Mouse (Mus musculus) kidney, adult 8-10 months (tissue): ENCODE measurements around the gene Sptb.

Source experiments
- DNase-seq, 2 experiments: peaks; one replicate each; pipeline ENCODE4 v3.0.0; 2022

The Sptb gene

DNA sequence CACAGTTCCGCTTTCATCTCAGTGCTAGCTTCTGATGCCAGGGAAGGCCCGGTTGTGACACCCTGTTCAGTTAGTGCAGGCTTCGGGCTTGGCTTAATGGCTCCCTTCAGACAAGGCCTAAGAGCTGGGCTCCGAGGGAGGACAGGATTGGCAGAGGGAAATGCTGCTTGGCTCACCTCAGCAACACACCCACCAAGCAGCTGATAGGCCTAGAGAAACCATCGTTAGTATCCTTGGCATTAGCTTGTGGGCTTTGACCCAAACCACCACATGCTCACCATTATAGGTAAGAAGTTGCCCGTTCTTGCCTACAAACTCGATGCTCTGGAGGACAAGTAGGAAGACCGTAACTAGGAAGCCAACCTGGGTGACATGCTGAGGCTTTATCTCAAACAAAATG is 38.3 kb downstream of the Sptb start:
- no peak for DNase-seq

DNA sequence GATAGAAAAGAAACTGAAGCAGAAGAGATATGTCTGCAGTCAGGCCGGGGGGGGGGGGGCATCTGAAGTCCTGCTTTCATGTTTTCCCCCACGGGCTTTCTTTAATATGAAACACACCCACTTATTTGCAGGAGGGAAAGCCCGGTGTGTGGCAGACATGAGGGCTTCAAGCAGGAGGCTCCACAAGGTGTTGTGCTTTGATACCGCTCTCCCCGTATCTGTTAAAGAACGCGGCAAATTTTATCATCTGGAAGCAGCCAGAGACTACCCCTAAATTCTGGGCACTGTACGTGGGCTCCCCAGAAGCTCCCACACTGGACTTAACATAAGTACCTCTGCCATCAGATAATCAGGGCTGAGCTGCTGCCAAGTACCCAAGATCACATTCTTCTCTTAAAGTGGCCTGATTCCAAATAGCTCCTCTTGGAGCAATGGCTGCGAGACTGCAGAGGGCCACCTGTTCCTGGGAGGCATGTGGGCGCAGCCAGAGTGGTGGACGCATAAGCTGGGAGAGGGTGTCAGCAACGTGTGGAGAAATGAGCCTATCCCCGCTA is 39.7 kb downstream of the Sptb start:
- no peak for DNase-seq

DNA sequence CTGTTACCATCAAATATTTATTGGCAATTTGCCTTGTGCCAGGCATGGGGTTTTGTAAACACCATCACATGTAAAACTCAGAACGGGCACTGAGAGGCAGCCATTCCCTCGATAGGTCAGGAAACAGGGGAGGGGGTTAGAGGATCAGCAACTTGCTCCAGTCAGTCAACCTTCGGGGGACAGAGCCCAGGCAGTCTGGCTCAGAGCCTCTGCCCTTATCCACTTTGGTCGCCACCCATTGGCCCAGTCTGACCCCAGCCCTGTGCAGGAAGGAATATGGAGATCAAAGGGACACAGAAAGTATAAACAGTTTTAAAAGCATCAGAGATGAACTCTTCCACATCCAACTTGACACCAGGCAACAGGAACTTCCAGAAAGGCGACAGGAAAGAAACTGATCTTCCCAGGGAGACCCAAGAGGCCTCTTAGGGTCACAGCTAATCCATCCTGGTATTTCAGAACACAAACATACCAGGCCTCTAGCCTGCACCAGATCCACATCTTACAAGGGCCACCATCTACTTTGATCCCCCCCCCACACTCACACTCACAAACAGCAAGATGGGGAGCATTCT is 40.3 kb downstream of the Sptb start:
- DNase-seq = no peak

DNA sequence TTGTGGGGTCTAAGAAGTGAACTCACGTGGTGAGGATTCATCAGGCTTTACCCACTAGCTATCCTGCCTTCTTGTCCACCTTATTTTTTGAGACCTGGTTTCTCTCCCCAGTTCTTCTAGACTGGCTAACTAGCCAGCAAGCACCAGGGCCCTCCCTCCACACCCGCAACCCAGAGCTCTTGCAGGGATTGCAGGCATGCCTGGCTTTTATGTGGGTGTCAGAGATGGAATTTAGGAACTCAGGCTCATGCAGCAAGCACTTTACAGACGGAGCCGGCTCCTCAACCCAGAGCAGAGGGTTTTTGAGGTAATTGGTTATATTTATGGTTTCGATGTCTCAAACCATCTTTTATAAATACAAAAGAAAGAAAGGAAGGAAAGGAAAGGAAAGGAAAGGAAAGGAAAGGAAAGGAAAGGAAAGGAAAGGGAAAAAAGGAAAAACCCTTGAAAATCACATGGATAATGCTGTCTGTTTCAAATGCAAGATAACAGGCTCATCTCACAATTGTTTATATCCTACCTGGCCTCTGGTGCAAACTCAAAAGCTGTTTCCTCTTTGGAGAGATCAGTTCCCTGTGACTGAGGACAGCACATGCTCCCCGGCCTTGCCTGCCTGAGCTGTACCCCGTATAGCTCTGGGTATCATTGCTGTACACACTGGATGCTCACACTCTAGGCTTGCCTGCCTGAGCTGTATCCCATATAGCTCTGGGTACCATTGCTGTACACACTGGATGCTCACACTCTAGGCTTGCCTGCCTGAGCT is 41.5 kb downstream of the Sptb start:
- no peak for DNase-seq

DNA sequence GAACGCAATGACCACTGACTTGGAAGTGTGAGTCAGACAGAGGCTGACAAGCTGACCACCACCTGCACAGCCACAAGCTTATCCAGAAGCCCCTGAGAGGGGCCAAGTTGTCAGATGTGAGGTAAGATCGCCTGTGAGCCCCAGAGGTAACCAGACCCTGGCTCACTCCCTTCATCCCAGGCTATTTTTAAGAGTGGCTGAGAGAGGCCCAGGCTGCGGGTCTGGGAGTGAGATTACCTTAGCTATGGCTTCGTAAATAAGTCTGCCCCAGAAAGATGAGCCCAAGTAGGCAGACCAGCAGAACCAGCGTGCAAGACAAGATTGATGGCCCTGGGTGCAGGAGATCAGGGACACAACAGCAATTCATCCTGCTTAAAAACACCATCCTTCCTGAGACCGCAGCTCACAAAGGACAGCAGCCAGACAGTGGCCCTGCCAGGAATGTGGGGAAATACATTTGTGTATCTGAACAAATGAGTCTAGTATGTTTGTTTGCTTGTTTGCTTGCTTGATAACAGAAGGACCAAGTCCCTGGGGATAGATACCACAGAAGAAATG is 58.5 kb downstream of the Sptb start:
- DNase-seq = no peak

DNA sequence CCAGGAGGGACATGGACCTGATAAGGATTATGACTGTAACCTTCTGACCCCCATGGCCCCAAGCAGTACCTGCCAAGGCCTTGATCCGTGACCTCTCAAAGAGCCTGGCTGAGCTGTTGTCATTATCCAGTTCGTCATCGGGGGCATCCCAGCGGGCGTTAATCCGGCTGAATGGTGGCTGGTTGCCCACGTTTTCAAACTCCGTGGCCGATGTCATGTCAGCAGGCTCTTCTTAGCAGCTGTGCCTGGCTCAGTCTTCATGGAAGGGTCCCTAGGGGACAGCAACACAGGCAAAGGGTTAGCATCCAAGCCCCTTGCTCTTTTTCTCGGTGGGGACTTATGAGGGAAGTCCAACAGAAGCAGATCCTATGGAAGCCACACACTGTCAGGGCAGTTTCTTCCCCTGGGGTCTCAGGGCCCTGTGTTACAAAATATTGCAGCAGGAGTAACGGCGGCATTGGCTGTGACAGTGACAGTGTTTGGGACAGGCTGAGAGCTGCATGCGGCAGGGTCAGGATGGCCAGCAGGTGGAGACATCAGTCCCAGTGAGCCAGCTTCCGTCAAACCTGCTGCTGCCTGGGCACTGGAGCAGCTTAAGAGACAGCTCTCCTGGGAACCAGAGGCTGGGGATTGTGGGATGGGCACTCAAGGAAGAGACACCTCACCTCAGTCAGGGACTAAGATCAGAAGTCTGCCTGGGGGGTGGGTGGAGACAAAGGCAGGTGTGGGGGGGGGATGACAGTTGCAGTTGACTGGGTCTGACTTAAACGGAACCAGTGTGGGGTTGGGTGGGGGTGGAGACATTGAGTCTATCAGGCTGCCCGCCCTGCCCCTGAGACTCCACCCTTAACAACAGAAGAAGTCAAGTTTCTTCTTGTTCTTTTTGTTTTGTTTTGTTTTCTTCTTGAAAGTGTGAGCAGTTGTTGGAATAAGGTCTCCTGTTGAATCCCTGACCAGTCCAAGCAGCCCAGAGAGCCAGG is 60.3 kb downstream of the Sptb start:
- DNase-seq = peak; percentile 46 to 60

DNA sequence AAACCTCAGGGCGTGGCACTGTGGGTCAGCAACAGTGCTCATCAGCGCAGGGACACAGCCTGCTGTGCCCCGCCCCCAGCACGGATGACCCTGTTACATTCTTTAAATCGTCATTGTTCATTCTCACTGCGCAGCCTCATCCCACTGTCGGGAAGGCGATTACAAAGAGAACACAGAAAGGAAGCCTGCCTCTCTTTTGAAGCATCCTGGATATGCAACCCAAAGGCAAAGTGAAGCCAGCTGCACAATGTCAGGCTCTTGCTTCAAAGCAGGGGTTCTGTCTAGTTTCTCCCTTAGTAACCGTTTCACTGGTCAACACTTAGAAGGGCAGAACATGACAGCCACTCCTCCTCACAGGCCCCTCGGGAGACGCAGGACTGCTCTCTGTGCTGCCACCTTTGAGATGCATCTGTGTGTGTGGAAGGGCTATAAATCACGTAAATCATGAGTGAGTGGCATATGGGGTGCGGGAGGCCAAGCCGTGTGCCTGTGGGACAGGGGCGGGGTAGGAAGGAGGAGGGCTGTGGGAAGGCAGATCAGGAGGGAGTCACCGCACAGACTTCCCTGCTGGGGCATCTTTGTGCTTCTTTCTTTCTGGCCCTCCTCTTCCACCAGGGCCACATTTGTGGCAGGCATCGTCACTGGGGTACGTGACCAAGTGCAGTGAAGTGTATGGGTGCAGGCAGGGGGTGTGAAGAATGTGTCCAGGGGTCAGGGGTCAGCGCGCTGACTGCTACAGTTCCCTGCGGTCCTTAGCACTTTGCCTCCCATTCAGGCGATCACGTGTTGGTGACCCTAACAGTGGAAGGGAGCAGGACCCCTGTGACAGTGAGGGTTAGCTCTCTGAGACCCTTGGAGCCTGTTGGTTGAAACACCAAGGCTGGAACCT is 64.9 kb downstream of the Sptb start:
- no peak for DNase-seq

DNA sequence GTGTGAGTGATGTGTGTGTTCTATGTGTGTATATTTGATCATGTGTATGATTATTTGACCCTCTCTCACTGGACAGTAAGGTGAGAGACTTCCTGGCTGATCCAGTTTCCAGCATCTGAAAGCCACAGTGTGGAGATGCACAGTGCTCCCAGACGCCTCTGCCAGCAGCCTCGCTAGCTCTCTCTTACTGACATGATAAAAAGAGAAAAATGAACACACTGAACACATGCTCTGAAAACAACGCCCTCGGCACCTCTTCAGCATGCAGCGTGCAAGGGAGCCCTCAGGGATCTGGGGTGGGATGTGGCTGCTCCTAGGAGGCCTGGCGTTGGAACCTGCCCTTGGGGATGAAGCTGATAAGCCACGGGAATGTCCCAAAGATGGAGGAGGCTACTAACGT is 66.7 kb downstream of the Sptb start:
- DNase-seq = no peak

DNA sequence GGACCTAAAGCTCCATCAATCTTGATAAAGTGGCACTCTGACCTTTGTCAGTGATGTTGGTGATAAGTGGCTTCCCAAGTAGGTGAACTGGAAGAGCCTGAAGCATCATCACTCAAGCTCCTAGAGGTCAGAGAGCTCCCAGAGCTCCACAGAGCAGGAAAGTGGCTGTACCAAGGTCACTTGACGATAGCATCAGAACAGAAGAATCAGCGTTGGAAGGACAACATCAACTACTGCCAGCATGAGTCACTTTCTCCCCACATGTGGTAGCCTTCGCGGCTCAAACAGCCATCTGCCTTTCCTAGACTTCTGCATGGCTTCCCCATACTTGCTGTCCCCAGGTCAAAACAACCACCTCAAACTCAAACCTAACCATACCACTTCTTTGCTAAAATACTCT is 67.7 kb downstream of the Sptb start:
- no peak for DNase-seq

DNA sequence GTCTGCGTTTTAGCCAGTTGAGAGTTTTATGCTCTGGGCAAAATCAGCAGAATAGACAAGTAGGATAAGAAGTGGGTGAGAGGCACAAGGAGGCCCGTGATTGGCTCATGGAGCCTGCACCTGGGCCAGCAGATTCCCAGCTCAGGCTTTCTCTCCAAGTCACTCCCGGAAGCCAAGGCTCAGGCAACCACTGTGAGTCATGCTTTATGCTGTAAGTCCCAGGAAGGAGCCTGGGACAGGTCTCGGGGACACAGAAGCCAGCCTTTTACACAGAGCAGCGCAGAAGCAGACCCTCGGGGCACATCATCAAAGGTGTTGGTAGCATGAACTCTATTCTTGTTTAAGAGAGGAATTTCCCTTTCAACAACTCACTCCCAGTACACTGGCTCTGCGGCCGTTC is 69.7 kb downstream of the Sptb start:
- DNase-seq = no peak

DNA sequence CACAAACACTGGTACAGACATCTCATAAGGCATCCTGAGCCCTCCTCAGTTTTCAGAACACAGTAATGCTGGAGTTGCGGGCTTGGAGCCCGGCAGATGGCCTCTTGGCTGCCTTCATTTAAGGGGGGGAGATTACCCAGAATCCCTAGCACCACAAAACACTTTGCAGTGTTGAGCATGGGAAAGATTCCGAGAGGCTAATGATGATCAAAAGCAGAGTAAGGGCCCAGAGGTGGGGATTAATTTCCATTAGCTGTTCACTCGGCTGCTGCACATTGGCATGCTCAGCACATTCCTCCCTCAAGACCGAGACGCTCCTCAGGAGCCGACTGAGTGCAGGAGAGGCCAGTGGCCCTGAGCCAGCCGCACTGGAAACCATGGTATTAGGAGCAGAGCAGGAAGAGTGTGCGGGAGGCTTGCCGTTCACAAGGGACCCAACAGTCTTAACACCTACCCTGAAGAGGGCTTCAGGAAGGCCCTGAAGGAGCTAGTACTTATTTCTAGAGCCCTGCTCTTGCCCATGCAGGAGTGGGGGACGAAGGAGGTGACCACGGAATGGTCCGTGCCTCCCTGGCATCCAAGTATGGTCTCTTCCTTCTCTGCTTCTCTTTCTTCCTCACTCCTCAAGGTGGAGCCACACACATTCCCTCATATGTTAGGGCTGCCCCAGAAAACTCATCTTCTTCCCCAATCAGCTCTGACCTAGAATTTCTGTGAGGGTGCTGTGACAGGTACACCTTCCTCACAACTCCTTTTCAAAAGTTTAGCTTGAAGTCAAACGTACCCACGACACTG is 75.3 kb downstream of the Sptb start:
- DNase-seq = peak; percentile 53 to 57

DNA sequence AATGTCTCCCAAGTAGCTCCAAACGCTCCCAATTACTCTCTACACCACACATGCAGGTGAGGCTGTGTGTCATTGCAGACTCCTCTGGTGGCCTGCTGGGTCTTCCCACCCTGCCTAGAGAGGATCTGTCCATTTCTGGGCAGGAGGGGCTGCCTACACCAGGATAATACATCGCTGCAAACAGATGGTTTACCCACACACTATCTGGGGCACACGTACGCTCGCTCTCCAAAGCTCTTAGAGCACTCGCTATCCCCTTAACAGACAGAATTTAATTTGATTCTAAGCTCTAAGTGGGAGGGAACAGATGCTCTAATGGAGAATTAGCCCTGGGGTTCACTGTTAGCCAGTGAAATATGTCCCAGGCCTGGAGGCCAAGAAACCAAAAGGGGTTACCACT is 87.0 kb downstream of the Sptb start:
- DNase-seq = no peak

DNA sequence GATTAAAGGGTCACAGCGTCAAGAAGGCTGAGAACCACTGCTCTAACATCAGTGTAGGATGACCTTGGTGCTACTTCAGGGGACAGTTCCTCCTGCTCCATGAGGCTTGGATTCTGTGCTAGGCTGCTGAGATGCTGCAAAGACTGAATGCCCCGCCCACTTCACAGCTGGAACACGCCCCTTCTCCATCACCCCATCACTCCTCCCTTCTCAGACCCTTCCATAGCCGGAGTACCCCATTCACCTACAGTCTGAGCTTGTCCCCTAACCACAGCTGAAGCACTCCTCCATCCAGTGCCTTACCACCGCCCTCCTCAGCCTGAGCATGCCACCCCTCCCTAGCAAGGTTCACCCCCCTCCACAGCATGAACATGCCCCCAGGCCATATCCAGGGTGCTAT is 90.5 kb downstream of the Sptb start:
- no peak for DNase-seq

DNA sequence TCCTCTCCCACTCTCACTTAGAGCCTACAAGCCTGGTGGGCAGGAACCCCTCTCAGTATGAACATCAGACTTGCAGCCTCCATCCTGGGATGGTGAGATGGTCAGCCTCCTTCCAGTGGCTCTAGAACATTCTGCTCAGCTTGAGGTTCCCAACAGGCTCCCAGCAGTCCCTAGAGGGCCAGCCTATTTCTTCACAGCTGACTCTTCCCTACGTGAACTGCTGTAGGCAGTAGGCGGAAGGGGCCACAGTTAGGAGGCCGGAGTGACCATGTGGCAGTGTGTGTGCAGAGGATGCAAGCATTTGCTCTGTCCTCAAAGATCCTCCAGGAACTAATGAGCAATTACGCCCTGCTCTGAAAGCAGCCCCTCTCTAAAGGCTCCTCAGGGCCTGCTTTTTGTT is 92.2 kb downstream of the Sptb start:
- no peak for DNase-seq

DNA sequence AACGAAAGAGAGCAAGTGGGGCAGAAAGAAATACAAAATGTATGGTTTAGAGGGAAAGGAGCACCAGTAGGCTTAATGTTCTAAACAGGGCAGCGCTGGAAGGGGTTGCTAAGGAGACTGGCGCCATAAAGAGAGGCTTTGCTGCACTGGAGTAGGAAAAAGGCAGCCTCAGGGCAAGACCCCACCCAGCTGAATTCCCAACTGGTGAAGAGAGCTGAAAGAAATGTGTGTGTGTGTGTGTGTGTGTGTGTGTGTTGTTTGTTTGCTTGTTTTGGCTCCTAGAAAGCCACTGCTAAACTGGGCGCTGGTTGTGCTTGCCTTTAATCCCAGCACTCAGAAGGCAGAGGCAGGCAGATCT is 94.8 kb downstream of the Sptb start:
- DNase-seq = no peak

DNA sequence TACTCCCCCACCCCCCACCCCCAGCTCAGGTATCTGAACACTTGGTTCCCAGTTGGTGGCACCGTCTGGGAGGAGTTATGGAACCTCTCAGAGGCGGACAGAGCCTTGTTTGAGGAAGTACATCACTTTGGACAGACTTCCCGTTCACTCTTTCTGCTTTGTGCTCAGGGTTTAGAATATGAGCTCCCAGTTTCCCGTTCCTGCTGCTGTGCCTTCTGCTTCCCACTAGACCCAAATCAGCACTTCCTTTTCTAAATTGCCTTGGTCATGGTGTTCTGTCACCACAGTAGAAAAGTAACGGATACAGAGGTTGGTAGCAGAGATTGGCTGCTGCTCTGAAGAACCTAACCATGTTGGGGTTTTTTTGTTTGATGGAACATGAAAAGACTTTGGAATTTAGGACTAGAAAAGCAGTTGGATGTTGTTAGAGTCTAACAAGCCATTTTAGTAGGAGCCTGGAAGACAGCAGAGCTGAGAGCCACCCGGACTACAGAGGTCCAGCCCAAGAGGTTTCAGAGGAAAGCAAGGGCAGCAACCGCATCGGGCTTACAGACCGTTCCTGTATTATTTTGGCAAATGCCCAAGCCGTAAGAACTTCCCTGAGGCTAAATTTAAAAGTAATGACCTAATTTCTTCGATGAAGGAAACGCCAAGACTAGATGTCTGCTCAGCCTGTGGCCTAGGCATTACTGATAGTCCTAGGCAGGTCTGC is 95.3 kb downstream of the Sptb start:
- no peak for DNase-seq

DNA sequence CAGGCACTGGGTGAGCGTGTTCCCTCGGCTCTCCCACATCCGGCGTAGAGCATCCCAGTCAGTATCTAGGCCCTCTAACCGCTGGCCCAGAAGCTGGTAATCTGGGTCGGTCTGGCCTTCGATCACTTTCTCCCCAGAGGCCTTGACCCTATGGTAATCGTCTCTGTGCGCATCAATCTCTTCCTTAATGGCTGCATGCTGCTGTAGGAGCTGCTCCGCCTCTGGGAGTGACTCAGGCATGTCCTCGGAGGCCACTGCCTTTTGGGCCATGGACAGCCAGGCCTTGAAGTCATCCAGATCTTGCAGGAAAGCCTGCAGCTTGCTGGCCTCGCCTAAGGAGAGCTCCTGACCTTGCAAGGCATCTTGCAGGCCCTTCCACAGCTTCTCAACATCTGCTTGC is 97.7 kb downstream of the Sptb start:
- DNase-seq = no peak

DNA sequence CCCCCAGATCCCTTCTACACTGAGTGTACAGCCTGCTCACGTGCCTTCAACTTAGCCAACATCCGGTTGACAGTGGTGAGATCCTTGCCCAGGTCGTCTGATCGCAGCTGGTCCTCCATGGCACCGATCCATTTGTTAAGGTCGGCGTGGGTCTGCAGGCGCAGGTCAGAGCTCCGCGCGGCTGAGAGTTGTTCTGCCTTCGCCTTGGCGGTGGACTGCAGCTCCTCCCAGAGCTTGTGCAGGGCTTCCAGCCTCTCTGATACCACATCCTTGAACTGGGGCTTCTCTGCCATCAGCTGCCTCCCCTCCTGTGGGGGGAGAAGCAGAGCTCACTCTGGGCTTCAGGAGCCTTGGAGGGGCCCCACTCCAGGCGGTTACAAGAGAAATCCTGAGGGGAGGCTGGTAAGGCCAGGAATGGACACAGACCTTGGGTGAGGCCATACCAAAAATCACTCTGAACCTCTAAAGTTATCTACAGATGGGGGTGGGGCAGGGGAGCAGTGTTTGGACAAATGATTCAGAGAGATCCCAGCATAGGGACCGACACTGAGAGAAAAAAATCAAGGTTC is 101.3 kb downstream of the Sptb start:
- DNase-seq = no peak

DNA sequence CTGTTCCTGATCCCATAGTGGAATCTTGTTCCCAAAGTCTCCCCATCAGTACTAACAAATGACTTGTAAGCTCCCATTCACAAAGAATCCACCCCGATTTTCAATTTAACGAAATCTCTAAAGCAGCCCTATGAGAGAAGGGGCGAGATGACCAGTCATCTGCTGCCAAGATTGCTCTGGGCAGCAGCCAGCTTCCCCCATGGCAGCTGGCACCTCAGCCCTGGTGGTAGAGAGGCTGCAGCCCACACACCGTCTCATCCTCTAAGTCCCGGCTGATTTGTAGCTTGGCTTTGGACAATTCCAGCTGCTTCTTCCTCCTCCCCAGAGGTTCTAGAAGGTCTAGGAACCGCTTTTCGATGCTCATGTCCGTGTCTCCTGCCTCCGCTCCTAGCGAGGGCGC is 102.1 kb downstream of the Sptb start:
- no peak for DNase-seq

DNA sequence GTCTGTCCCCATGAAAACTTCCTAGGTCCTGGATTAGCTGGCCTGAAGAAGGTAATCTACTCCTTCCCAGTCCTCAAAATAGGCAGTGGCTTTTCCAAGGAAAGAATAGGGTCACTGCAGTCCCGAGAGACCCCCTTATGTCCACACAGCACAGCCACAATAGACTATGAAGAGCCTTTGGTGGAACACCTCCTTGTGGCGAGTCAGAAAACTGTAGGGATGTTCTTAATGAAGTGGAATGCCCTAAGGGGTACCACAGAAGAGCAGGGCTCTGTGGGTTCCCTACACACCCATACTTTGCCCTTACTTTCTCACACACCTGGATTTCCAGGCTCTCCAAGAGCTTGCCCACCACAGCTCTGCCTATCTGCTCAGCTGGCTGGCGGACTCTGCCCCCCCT is 104.5 kb downstream of the Sptb start:
- no peak for DNase-seq
